Mouse (Mus musculus): ENCODE measurements around the gene Ireb2.
"Not testable (repeated sequence)": the region's sequence is repeated elsewhere in the genome, so short reads cannot be mapped to it uniquely, and the experiment has no call there.

Gene Ireb2

DNA sequence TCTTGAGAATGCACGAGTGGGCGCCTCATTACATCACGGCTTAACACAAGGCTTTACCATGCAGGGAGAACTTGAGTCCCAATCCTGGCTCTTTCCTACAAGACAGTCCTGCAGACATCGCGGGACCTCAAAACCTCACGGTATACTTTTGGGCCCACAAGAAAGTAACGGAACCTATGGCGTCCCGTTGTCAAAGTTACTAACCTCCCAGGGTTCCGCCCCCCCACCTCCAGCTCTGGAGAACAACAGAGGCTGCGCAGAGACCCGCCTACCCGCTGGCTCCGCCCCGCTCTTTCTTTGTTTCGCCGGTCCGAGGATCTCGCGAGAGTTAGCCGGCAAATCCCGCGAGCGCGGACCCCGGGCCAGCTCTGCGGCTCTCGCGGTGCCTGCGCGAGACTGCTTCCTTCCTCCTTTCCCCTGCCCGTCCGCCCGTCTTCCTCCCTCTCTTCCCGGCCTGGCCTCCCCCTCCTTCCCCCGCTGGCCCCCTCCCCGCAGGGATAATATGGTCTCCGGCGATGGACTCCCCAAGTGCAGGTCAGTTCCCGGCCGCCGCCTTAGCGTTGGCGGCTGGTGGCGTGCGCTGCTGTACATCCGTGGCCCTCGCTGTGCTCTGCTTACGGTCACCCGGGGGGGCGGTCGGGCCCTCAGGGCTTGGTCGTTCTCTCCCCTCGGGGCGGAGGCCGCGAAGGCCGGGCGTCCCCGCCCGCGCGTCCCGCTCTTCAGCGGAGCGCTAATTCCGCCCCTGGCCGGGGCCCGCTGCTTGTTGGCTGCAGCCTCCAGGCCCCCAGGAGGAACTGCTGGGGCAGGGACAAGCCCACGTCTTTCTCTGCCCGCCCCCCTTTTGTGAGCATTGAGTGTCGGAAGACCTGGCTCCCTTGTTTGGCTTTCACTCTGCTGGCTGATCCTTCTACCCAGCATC is at the start of gene Ireb2:
Gene Ireb2 (plus strand): TSS at position 427 of the 919 bp plus-strand sequence.
- DNase-seq (ENCODE audit: low spot score) = peak; percentile 99

GRCm38 (mm10) chr9:54816508-54817201 is 46.9 kb upstream of the Ireb2 start:
- DNase-seq (ENCODE audit: low spot score) = no peak

- DNase-seq (ENCODE audit: low spot score) = peak; percentile 3
These were observed 42.0 kb upstream of the Ireb2 start for GRCm38 (mm10) chr9:54821442-54822100.

- DNase-seq (ENCODE audit: low spot score) = no peak
These were observed 33.8 kb upstream of the Ireb2 start for GRCm38 (mm10) chr9:54829760-54830159.

GRCm38 (mm10) chr9:54830624-54831023 is 33.0 kb upstream of the Ireb2 start:
- DNase-seq (ENCODE audit: low spot score) = peak; percentile 35

DNA sequence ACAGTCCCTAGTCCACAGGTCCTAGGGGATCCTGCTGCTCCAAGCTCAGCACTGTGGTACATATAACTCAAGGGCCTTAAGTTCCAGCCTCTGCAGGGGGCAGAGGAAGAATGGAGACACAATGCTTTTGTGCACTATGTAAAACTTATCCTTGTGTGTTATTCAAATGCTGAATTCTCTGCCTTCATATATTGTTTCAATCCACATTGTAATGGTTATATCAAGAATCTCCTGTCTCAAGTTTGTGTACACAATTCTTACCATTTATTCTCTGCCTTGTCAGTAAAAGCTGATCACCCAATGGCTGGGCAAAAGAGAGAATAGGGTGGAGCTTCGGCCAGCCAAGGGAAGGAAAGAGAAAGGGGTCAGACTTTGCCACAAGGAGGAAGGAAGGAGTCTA is 29.8 kb upstream of the Ireb2 start:
- DNase-seq (ENCODE audit: low spot score) = no peak

- not testable (repeated sequence) for DNase-seq (ENCODE audit: low spot score)
These were observed 27.5 kb upstream of the Ireb2 start for GRCm38 (mm10) chr9:54835951-54836717.

GRCm38 (mm10) chr9:54837835-54838234 is 25.8 kb upstream of the Ireb2 start:
- DNase-seq (ENCODE audit: low spot score) = no peak

DNA sequence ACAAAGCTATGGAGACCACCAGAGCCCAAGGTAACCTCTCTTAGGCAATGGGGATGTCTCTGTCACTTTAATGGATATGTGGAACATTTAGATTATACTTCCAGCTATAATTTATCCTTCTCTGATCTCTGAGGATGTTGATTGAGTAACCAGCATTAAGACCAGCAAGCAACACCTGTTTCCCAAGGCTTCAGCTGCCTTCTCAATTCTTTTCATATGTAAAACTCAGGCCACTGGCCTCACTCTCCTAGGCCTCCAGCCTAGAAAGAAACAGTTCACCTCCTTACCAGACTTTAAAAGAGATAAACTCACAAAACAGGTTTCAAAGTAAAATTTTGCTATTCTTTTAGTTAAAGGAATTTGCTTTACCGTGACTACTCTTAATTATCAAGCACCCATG is 23.4 kb upstream of the Ireb2 start:
- no peak for DNase-seq (ENCODE audit: low spot score)

DNA sequence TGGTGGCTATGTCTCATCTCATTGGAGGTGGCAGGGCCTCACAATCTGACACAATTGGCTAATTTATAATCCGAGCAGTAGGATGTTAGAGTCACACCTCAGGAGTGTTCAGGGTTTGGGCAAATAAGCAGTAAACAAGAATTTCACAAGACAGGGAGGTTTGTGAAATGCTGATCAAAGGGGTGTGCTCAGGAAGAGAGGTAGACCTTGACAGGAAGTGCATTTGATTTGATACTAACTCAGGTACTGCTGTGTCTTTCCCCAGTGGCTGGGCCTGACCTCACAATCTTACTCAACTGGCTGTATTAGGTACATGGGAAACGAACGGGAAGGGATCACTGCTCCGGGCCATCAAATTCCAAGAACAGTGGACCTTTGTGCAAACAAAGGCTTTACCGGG is 21.3 kb upstream of the Ireb2 start:
- DNase-seq (ENCODE audit: low spot score) = peak; percentile 41

DNA sequence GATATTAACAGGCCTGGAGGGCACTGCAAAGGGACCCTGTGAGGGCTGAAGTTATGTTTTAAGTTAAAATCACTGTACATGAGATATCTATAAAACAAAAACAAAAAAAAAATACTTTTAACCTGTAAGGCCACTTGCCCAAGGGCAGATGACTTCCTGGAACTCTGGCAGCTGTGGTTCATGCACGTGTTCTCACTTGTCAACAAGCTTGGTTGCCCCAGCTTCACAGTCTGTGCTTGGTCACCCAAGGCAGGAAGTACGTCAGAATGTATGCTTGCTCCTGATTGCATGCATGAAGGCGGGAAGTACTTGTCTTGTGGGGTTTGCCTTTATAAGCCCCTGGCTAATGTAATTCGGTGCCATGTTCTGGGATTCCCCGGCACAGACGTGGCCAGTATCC is 19.7 kb upstream of the Ireb2 start:
- peak; percentile 70 for DNase-seq (ENCODE audit: low spot score)

DNA sequence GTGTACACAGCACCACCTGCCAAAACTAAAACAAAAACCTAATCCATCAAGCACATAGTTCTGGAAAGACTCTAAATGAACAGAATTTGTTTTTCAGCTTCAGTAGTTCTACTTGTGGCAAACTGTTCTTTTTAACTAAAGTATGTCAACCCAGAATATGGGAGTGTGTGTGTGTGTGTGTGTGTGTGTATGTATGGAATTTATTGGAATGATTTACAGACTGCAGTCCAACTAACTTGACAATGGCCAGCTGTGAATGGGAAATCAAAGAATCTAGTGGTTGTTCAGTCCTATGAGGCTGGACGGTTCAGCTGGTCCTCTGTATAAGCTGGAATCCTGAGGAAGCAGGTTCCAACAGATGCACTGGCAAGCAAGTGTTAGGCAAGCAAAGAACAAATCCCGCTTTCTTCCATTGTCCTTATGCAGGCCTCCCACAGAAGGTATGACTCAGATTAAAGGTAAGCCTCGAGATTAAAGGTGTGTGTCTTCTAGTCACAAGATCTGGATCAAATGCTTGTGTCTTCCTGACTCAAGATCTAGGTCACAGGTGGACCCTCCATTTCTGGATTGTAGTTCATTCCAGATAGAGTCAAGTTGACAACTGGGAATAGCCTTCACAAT is 18.9 kb upstream of the Ireb2 start:
- no peak for DNase-seq (ENCODE audit: low spot score)

DNA sequence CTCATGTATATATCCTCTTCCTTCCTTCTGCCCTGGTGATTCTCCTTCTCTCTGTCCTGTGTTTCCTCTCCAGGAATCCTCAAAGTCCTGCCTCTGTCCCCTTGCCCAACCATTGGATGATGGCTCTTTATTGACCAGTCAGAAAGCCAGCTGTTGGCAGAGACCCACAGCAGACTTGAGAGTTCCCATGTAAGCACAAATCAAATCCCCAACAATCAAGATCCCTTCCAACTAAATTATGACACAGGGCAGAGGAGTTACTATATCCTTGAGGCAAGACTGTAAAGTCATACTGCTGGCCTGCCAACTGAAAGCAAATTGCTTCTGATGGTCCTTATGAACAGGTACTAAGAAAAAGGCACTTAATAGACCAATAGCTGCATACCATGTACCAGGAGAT is 15.4 kb upstream of the Ireb2 start:
- no peak for DNase-seq (ENCODE audit: low spot score)

- DNase-seq (ENCODE audit: low spot score) = not testable (repeated sequence)
These were observed 10.6 kb upstream of the Ireb2 start for GRCm38 (mm10) chr9:54853036-54853435.

DNA sequence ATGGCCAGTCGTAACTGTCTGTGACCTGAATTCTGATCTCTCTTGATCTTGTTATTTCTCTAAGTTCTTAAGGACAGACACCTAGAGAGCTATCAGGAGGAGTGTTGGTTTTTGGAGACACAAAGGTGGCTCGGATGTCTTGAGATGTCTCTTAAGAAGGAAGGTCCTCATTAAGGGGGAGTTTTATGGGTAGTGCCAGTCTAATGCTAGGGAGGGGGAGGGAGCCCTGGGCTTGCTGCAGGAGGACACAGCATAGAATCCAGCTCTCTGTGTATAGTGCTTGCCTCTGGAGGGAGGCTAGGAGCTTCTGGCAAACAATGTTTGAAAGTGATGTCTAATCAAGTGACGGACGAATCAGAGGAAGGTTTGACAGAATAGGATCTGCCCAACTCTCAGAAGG is 10.0 kb upstream of the Ireb2 start:
- no peak for DNase-seq (ENCODE audit: low spot score)

DNA sequence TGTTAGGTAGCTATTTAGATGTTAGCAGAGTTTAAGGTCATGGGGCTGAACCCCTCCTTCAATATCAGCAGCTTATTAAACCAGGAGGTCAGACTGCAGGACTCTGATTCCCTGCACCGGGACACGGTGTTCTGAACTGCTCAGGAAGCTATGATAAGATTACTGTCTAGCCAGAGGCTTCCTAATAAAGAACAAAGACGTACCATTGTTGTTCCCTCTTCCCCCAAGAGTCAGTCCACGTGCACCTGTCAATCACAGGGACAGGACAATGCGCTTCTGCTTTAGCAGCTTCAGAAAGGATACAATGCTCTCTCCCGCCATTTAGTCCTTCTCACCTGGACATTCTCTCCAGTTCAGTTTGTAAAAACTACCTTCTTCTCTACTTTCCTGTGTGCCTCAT is 8.0 kb upstream of the Ireb2 start:
- no peak for DNase-seq (ENCODE audit: low spot score)

GRCm38 (mm10) chr9:54856121-54856520 is 7.5 kb upstream of the Ireb2 start:
- no peak for DNase-seq (ENCODE audit: low spot score)

GRCm38 (mm10) chr9:54857474-54857873 is 6.1 kb upstream of the Ireb2 start:
- no peak for DNase-seq (ENCODE audit: low spot score)

GRCm38 (mm10) chr9:54860526-54860925 is 3.1 kb upstream of the Ireb2 start:
- DNase-seq (ENCODE audit: low spot score) = no peak

DNA sequence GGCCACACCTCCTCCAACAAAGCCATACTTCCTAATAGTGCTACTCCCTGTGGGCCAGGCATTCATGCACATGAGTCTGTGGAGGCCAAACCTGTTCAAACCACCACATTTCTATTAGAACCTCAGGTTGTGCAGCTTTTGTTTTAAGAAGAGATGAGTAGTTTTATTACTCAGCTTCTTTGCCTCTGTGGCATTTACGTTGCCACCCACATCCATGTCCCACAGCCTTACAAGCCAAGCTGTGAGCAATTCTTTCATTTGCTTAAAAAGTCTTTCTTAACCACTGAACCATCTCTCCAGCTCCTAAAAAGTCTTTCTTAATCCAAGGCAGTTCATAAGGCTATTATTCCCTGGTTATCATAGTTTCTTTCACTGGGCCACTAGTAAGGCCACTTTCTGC is 15.2 kb downstream of the Ireb2 start:
- no peak for DNase-seq (ENCODE audit: low spot score)

DNA sequence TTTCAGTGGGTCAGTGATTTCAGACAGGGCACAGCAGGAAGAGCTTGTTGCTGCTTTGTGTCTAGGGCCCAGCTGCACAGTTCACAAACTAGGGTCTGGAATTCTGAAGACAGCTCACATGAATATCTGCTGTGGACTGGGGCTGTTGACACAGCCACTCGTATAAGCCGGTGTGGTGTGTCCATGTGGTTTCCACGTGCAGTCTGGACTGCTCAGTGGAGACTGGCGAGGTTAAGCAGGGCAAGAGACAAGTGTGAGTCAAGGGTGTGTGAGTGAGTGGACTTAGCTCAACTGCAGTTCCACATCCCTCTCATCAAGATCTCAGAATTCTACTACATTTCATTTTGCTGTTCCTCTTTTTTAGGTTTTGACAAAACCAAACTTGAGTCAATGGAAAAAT is 28.5 kb downstream of the Ireb2 start:
- no peak for DNase-seq (ENCODE audit: low spot score)

DNA sequence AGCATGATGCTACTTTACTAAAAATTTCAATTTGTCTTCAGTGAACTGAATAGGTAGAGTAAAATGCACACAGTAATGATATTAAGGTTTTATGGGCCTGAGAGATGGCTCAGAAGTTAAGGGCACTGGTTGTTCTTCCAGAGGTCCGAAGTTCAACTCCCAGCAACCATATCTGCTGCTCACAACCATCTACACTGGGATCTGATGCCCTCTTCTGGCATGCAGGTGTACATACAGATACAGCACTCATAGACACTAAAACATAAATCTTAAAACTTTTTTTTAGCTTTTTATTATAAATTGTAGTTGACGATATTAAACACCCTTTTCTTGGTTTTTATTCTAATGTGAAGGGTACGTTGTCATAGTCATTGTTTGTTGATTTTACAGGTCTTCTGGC is 33.5 kb downstream of the Ireb2 start:
- no peak for DNase-seq (ENCODE audit: low spot score)
